Mouse (Mus musculus): ENCODE data around the gene Olfr424. TPM values are rescaled to one million over a fixed set of nuclear protein-coding genes. Genes with fewer than 3 reads are reported as not detected.

The Olfr424 gene
- not detected in 2 replicates for polyA plus RNA-seq (2015; fragmentation: Nextera tagmentation; extraction: Ambion mirVana)

- Histone ChIP-seq H3K27ac (no peak within 1 kb of the TSS), H3K9me3 (no peaks in the 10 kb centered on the region), H3K4me1 (no peaks in the 10 kb centered on the region), H3K9ac (no peak within 1 kb of the TSS), H3K27me3 (no peaks in the 10 kb centered on the region), H3K4me2 (no peak within 1 kb of the TSS), H3K4me3 (no peak within 1 kb of the TSS), H3K36me3 (no peaks in the 10 kb centered on the region)
- ATAC-seq (ENCODE audit: insufficient number of reproducible peaks, low FRiP score, low TSS enrichment, low read depth): no peak
- 71% methylated on average over 3 of the region's 3 CpGs for WGBS
Observed at GRCm38 (mm10) chr1:174131217-174131616, at the start of gene Olfr424. Gene Olfr424 (plus strand): TSS chr1:174131517.

- Histone ChIP-seq H3K4me3 (no peak within 1 kb of the TSS), H3K4me1 (no peaks in the 10 kb centered on the region), H3K9me3 (no peaks in the 10 kb centered on the region), H3K27me3 (no peaks in the 10 kb centered on the region), H3K27ac (no peak within 1 kb of the TSS), H3K9ac (no peak within 1 kb of the TSS), H3K36me3 (no peaks in the 10 kb centered on the region), H3K4me2 (no peak within 1 kb of the TSS)
- WGBS: 85% methylated on average over 2 of the region's 2 CpGs
- no peak for ATAC-seq (ENCODE audit: insufficient number of reproducible peaks, low FRiP score, low TSS enrichment, low read depth)
Observed at GRCm38 (mm10) chr1:174084031-174084430, 47.3 kb upstream of the Olfr424 start, which contains the start of gene Olfr429. Gene Olfr429 (plus strand): TSS chr1:174084331.

GRCm38 (mm10) chr1:174096591-174096990 lies 34.7 kb upstream of the Olfr424 start, which contains the start of gene Olfr427:
Gene Olfr427 (plus strand): TSS chr1:174096891.
- Histone ChIP-seq H3K4me1 (no peaks in the 10 kb centered on the region), H3K9me3 (no peaks in the 10 kb centered on the region), H3K4me3 (no peak within 1 kb of the TSS), H3K36me3 (no peaks in the 10 kb centered on the region), H3K4me2 (no peak within 1 kb of the TSS), H3K9ac (no peak within 1 kb of the TSS), H3K27me3 (no peaks in the 10 kb centered on the region), H3K27ac (no peak within 1 kb of the TSS)
- ATAC-seq (ENCODE audit: insufficient number of reproducible peaks, low FRiP score, low TSS enrichment, low read depth): no peak
- WGBS: 77% methylated on average over 1 of the region's 1 CpGs

- H3K9ac ChIP-seq: no peak overlapping the region
- H3K4me2 ChIP-seq: no peak overlapping the region
- H3K4me3 ChIP-seq: no peak overlapping the region
- ATAC-seq (ENCODE audit: insufficient number of reproducible peaks, low FRiP score, low TSS enrichment, low read depth): no peak
- H3K9me3 ChIP-seq: no peaks in the 10 kb centered on the region
- 65% methylated on average over 2 of the region's 2 CpGs for WGBS
- H3K4me1 ChIP-seq: no peaks in the 10 kb centered on the region
- H3K36me3 ChIP-seq: no peaks in the 10 kb centered on the region
- no peaks in the 10 kb centered on the region for H3K27me3 ChIP-seq
- no peak overlapping the region for H3K27ac ChIP-seq
Observed at GRCm38 (mm10) chr1:174103735-174104134, 27.6 kb upstream of the Olfr424 start.

- ATAC-seq (ENCODE audit: insufficient number of reproducible peaks, low FRiP score, low TSS enrichment, low read depth): no peak
- Histone ChIP-seq H3K9me3 (no peaks in the 10 kb centered on the region), H3K27ac (no peak within 1 kb of the TSS), H3K9ac (no peak within 1 kb of the TSS), H3K4me3 (no peak within 1 kb of the TSS), H3K4me2 (no peak within 1 kb of the TSS), H3K4me1 (no peaks in the 10 kb centered on the region), H3K36me3 (no peaks in the 10 kb centered on the region), H3K27me3 (no peaks in the 10 kb centered on the region)
- 59% methylated on average over 2 of the region's 2 CpGs for WGBS
Observed at GRCm38 (mm10) chr1:174121062-174121461, 10.3 kb upstream of the Olfr424 start, which contains the start of gene Olfr231. Gene Olfr231 (minus strand): TSS chr1:174121162.

GRCm38 (mm10) chr1:174131999-174132398 lies 682 bp downstream of the Olfr424 start:
- no peaks in the 10 kb centered on the region for H3K27me3 ChIP-seq
- H3K9ac ChIP-seq: no peak overlapping the region
- no peak for ATAC-seq (ENCODE audit: insufficient number of reproducible peaks, low FRiP score, low TSS enrichment, low read depth)
- no peak overlapping the region for H3K4me2 ChIP-seq
- H3K36me3 ChIP-seq: no peaks in the 10 kb centered on the region
- H3K27ac ChIP-seq: no peak overlapping the region
- WGBS: 65% methylated on average over 3 of the region's 3 CpGs
- no peak overlapping the region for H3K4me3 ChIP-seq
- no peaks in the 10 kb centered on the region for H3K4me1 ChIP-seq
- no peaks in the 10 kb centered on the region for H3K9me3 ChIP-seq

- H3K4me3 ChIP-seq: no peak overlapping the region
- H3K9me3 ChIP-seq: no peaks in the 10 kb centered on the region
- no peaks in the 10 kb centered on the region for H3K4me1 ChIP-seq
- H3K36me3 ChIP-seq: no peaks in the 10 kb centered on the region
- no peak overlapping the region for H3K27ac ChIP-seq
- WGBS: 71% methylated on average over 2 of the region's 2 CpGs
- H3K27me3 ChIP-seq: no peaks in the 10 kb centered on the region
- H3K9ac ChIP-seq: no peak overlapping the region
- no peak for ATAC-seq (ENCODE audit: insufficient number of reproducible peaks, low FRiP score, low TSS enrichment, low read depth)
- H3K4me2 ChIP-seq: no peak overlapping the region
Observed at GRCm38 (mm10) chr1:174141384-174141783, 10.1 kb downstream of the Olfr424 start.

GRCm38 (mm10) chr1:174146696-174147095 lies 15.4 kb downstream of the Olfr424 start:
- no peak for ATAC-seq (ENCODE audit: insufficient number of reproducible peaks, low FRiP score, low TSS enrichment, low read depth)
- 88% methylated on average over 1 of the region's 1 CpGs for WGBS
- no peaks in the 10 kb centered on the region for H3K9me3 ChIP-seq

GRCm38 (mm10) chr1:174149289-174149688 lies 18.0 kb downstream of the Olfr424 start:
- WGBS: 79% methylated on average over 2 of the region's 2 CpGs
- Histone ChIP-seq H3K4me1 (no peaks in the 10 kb centered on the region), H3K27ac (no peak overlapping the region), H3K4me2 (no peak overlapping the region), H3K9ac (no peak overlapping the region), H3K27me3 (no peaks in the 10 kb centered on the region), H3K36me3 (no peaks in the 10 kb centered on the region), H3K4me3 (no peak overlapping the region), H3K9me3 (no peaks in the 10 kb centered on the region)
- no peak for ATAC-seq (ENCODE audit: insufficient number of reproducible peaks, low FRiP score, low TSS enrichment, low read depth)

More at GRCm38 (mm10) chr1:174146696-174147095, 15.4 kb downstream of the Olfr424 start:
- H3K27me3 ChIP-seq: no peaks in the 10 kb centered on the region
- H3K9ac ChIP-seq: no peak overlapping the region
- H3K36me3 ChIP-seq: no peaks in the 10 kb centered on the region
- no peak overlapping the region for H3K4me2 ChIP-seq
- no peak overlapping the region for H3K4me3 ChIP-seq
- H3K27ac ChIP-seq: no peak overlapping the region
- H3K4me1 ChIP-seq: no peaks in the 10 kb centered on the region

GRCm38 (mm10) chr1:174155333-174155732 lies 24.0 kb downstream of the Olfr424 start, which contains the start of gene Olfr420:
Gene Olfr420 (plus strand): TSS chr1:174155633.
- Histone ChIP-seq H3K4me1 (no peaks in the 10 kb centered on the region), H3K9me3 (no peaks in the 10 kb centered on the region), H3K4me3 (no peak within 1 kb of the TSS), H3K36me3 (no peaks in the 10 kb centered on the region), H3K27me3 (no peaks in the 10 kb centered on the region), H3K4me2 (no peak within 1 kb of the TSS), H3K9ac (no peak within 1 kb of the TSS), H3K27ac (no peak within 1 kb of the TSS)
- WGBS: 92% methylated on average over 1 of the region's 1 CpGs
- no peak for ATAC-seq (ENCODE audit: insufficient number of reproducible peaks, low FRiP score, low TSS enrichment, low read depth)

GRCm38 (mm10) chr1:174157622-174158021 lies 26.3 kb downstream of the Olfr424 start:
- WGBS: 81% methylated on average over 3 of the region's 3 CpGs
- no peak overlapping the region for H3K9ac ChIP-seq
- H3K36me3 ChIP-seq: no peaks in the 10 kb centered on the region
- no peaks in the 10 kb centered on the region for H3K27me3 ChIP-seq
- no peak for ATAC-seq (ENCODE audit: insufficient number of reproducible peaks, low FRiP score, low TSS enrichment, low read depth)
- H3K9me3 ChIP-seq: no peaks in the 10 kb centered on the region
- H3K4me3 ChIP-seq: no peak overlapping the region
- no peaks in the 10 kb centered on the region for H3K4me1 ChIP-seq
- H3K4me2 ChIP-seq: no peak overlapping the region
- H3K27ac ChIP-seq: no peak overlapping the region

- Histone ChIP-seq H3K4me2 (no peak overlapping the region), H3K9me3 (no peaks in the 10 kb centered on the region), H3K27ac (no peak overlapping the region), H3K9ac (no peak overlapping the region), H3K36me3 (no peaks in the 10 kb centered on the region), H3K4me3 (no peak overlapping the region), H3K4me1 (no peaks in the 10 kb centered on the region), H3K27me3 (no peaks in the 10 kb centered on the region)
- 78% methylated on average over 1 of the region's 1 CpGs for WGBS
- no peak for ATAC-seq (ENCODE audit: insufficient number of reproducible peaks, low FRiP score, low TSS enrichment, low read depth)
Observed at GRCm38 (mm10) chr1:174158512-174158911, 27.2 kb downstream of the Olfr424 start.

- H3K27me3 ChIP-seq: no peaks in the 10 kb centered on the region
- WGBS: 88% methylated on average over 10 of the region's 10 CpGs
- H3K9me3 ChIP-seq: no peaks in the 10 kb centered on the region
- no peak overlapping the region for H3K9ac ChIP-seq
- H3K36me3 ChIP-seq: no peaks in the 10 kb centered on the region
- H3K4me1 ChIP-seq: no peaks in the 10 kb centered on the region
- no peak overlapping the region for H3K27ac ChIP-seq
- H3K4me2 ChIP-seq: no peak overlapping the region
- no peak overlapping the region for H3K4me3 ChIP-seq
- ATAC-seq (ENCODE audit: insufficient number of reproducible peaks, low FRiP score, low TSS enrichment, low read depth): no peak
Observed at GRCm38 (mm10) chr1:174159095-174159494, 27.8 kb downstream of the Olfr424 start.

Measured in limb, embryonic 15.5 days (tissue).